Mouse (Mus musculus): ENCODE results near the gene Iscu.

Gene Iscu

DNA sequence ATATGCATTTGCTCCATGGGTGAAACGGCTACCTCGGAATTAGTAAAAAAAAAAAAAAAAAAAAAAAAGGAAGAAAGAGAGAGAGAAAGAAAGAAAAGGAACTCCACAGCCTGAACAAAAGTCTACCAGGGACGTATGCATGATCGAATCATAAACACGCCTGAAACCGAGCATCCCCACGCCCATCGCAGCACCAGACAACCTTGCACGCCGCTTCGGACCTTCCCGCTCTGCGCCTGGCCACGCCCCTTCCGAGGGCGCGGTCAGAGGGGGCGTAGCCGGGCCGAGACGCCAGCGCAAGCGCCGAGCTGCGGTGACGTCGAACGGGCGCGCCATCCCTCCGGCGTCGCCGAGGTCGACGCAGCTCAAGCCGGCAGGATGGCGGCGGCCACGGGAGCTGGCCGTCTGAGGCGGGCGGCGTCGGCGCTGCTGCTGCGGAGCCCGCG, at the start of gene Iscu, which contains the start of gene Sart3:
TSS of gene Iscu (plus strand) at position 299 of the 446 bp plus-strand sequence.
TSS of gene Sart3 (minus strand) at position 61 of the 446 bp plus-strand sequence.
- DNase-seq (ENCODE audit: low spot score in 2 of 2), result peak; percentile 90 to 93

DNA sequence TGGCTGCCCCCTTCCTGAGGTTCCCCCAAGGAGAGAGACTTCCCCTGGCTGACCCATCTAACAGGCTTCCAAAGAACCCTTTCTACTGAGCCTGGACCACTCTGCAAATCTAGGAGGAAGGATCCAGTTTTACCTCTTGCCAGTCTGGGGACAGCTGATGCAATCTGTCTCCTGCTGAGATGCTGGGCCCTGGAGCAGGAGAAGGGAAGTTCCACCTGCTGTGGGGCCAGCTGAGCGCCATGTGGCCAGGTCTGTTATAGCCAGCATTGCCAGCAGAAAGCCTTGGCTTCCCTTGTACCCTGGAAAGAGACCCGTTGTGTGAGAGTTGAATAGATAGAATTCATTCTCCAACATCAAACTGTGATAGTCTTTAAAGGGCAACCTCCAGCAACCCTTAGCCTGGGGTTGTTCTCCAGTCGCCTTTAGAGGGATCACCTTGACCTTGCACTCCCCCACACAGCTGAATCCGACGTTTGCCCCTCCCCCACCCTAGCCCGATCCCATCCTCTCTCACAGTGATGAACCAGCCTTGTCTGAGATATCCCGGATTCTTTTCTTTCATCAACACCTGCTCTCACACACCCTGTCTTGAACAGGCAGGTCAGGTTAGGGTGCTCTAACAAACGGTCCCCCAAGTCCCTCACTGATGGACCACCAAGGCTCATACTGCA, 48.8 kb upstream of the Iscu start:
- DNase-seq (ENCODE audit: low spot score in 2 of 2), result peak in 1 of 2 experiments; percentile 20

DNA sequence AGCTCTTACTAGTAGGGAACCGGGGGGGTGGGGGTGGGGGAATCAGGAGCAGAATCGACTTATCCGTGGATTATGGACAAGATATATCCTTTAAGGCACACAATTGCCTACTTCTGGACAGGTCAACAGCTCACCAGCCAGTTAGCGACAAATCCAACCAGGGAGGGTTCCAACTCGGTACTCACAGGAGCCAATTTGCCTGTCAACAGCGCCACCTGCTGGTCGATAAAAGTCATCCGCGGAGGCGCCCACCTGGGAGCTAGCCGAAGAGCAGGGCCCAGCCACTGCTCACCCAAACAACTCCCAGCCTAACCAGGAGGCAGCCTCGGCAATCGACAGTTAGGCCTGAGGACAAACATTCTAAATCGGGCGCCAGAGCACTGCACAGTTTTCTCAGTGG, 48.1 kb upstream of the Iscu start, which contains the start of gene 1700069L16Rik:
TSS of gene 1700069L16Rik (minus strand) at position 327 of the 400 bp plus-strand sequence.
- DNase-seq (ENCODE audit: low spot score in 2 of 2), result peak; percentile 92

DNA sequence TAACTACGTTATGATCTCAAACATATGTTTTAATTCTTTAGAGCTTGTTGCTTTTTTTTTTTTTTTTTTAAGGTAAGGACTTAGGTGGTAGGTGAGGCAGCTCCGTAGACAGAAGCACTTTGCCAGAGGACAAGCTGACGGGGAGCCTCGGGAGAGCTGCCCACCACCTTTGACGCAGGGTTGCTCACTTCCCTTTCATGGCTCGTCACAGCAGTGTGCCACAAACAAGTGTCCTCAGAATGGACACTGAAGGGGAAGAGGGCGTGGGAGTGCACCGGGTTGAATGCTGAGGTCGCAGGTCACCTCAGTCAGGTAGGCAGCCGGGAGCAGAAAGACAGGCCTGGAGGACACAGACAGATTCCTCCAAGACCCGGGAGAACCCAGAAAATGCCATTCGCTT, 47.1 kb upstream of the Iscu start:
- no peak for DNase-seq (ENCODE audit: low spot score in 2 of 2)

DNA sequence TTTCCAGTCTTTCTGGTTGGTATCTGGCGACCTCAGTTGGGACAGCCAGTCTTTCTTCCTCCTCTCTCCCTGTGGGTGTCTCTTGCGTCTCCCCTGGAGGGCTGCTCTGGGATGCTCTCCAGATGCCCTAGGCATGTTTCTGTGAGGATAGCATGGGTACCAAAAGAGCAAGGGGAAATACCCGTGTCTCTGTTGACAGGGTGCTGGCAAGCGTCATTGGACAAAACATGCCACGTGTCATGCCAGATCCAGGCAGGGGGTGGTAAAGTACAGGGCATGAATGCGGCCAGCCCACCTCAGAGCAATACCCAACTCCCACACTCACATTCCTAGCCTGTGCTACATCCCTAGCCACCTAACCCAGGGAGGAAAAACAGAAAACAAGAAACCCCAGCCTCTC, 45.9 kb upstream of the Iscu start:
- no peak for DNase-seq (ENCODE audit: low spot score in 2 of 2)

DNA sequence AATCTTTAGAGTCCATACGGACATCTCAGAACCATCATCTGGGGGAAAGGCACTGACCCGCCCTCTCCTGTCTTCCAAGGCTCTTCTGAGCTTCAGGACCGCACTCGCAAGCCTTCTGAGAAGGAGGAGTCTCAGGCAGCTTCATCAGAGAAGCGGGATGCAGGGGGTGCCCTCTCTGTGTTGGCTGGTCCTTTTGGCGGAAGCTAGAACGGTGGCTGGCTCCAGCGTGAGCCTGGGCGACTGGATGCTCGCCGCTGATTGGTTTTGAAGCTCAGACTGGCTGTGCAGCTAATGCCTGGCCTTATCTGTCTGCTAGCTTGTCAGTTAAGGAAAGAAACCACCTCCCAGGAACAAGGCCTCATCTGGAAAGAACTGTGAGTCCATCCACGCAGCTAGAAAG, 45.3 kb upstream of the Iscu start:
- no peak for DNase-seq (ENCODE audit: low spot score in 2 of 2)

DNA sequence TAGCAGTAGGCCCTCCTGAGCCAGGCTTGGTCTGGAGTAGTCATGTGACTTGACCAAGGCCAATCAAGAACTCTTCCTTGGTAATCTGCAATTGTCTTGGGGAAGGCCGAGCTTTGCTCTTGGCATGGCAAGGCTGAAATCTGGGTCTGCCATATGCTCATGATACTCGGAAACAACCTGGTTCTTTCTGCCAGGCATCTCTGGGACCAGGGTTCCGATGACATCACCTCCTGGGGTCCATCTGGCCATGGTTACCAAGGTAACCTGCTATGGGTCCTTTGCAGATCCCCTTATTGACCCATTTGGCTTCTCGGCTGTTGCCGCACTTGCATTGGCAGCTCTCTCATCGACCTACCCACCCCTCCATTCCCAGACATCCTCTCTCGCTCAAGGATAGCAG, 44.5 kb upstream of the Iscu start:
- DNase-seq (ENCODE audit: low spot score in 2 of 2), result no peak

DNA sequence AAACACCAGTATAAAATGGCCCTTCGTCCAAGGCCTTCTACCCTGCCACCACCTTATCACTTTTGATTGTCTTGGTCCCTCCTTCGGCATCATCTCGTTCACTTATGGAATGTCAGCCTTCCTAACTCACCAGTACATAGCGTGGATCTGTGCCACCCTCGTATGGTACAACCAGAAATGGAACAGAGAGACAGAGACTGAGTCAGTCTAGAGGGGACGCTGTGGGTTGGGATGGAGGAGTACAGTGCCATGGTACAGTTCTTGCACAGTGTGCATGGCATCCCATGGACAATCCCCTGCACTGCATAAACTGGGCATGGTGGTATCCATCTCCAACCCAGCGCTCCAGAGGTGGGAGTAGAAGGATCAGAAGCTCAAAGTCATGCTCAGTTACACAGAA, 43.9 kb upstream of the Iscu start:
- DNase-seq (ENCODE audit: low spot score in 2 of 2), result no peak

DNA sequence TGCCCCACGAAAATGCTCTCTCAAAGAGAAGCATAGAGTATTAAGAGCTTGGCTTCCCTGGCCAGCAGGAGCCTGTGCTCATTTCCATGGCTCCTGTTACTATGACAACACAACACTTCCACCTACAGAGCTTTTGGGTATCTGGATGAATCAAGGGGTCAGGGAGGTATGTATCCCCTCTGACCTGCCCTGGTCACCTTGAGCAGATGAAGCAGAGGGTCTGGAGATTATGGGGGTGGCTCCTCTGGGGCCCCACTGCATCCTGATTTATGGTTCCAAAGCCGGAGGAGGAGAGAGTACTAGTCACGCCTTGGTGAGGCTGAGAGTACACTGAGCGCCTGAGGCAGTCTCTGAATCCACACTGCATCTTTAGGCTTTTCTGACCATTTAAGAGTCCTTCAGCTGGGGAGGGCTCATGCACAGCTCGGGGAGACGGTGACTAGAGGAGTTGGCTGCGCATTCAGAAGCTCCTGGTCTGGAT, 41.9 kb upstream of the Iscu start:
- peak; percentile 44 to 46 for DNase-seq (ENCODE audit: low spot score in 2 of 2)

DNA sequence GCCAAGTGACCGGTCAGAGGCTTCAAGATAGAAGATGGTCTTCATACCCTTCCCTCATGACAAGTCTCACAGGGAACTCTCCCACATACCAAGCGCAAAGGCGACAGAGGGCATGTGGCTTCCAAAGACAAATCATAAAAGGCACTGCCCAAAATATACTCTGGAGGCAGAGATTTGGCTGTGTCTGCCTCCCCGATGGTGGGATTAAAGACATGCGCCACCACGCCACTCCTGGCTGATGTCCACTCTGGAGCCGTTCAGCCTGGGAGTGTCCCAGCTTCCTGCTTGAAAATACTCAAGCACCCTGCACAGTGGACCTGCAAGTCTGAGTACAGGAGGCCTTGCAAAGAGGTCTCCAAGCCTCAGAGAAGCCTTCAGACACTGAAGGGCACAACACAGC, 41.4 kb upstream of the Iscu start:
- no peak for DNase-seq (ENCODE audit: low spot score in 2 of 2)

DNA sequence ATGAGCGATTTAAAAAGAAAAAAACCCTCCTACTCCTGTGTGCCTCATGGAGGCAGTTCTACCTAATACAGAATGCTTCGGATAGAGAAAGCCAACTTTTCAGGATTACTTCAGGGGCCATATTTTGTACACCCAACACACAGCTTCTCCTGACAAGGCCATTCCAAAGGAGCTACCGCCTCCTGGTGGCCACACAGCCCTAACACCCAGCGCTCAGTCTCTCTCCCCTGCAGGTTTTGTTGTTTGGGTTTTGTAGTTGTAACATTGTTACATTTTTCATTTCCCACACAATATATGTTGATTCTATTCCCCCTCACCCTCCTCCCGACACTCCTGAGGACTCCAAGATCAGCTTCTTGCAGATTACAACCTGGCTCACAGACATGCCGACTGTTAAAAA, 40.4 kb upstream of the Iscu start:
- DNase-seq (ENCODE audit: low spot score in 2 of 2), result peak; percentile 57 to 66

DNA sequence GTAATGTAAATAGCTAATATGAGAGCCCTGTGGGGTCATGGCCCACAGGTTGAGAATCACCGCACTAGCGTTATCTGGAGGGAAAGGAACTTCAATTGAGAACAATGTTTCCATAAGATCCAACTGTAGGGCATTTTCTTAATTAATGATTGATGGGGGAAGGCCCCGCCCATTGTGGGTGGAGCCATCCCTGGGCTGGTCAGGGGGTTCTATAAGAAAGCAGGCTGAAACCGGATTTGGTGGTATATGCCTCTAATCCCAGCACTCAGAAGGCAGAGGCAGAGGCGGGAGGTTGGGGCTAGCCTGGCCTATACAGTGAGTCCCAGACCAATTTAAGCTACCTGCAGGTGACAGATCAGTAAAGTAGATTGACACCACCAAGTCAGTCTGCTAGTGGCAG, 38.2 kb upstream of the Iscu start:
- no peak for DNase-seq (ENCODE audit: low spot score in 2 of 2)

DNA sequence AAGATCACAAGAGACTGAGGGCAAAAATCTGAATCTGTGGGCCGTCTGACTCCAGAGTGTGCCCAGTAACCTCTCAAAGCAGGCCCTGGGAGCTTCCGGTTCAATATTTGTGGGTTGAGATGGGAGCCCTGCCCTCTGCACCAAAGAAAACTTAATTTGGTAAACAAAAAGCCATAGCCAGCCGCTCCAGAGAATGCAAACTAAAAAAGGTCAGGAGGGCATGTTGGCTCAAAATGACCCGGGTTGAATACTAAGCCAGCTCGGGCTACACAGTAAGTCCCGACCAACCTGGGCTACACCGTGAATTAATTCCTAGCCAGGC, 37.6 kb upstream of the Iscu start:
- DNase-seq (ENCODE audit: low spot score in 2 of 2), result no peak

DNA sequence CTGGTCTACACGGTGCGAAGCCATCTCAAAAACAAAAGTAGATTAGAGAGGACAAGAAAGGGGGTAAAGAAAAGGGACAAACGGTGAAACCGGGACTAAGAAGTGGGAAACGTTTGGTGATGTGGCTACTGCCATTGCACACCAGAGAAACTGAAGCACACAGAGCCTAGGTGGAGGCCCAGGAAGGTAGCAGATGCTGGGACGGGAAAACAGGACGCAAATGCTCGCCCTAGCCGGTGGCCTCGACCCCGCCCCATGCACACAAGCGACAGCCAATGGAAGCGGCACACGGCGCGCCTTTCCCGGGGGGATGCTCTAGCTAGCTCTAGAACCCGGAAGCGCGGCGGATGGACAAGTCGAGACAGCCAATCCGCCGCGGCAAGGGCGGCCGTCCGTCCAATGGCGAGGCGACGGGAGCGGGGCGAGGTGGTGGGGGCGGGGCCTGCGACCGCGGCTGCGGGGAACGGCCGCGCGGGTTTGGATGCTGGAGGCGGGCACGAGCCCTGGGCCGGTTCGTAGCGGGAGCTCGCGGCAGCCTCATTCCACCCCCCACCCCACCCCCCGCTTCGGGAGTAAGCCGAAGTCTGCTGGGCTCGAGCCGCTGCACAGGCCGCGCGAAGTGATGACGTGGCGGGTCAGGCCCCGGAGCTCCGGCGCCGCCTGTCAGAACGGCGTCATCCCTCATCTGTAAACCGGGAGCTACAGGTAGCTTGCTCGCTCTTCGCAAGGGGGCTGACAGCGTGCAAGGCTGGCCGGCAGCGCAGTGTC, 37.0 kb upstream of the Iscu start, which contains the start of gene Ficd:
TSS of gene Ficd (plus strand) at position 459 of the 768 bp plus-strand sequence.
- DNase-seq (ENCODE audit: low spot score in 2 of 2), result peak; percentile 89 to 91

DNA sequence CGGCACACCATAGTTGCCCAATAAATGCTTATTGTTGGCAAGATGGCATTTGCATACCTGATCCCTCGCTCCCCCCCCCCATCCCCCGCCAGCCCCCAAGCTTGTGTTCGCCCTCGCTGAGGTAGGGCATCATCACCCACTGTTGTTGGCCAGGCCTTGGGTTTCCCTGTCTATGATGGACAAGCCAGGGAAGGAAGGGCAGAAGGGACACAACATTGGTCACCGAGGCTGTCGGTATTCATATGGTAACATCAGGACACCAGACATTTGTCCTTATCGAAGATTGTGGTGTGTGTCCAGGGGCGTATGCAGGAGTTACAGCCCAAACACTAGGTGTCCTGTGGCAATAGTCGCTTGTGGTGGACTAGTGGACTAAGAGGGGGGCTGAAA, 36.4 kb upstream of the Iscu start:
- DNase-seq (ENCODE audit: low spot score in 2 of 2), result no peak

DNA sequence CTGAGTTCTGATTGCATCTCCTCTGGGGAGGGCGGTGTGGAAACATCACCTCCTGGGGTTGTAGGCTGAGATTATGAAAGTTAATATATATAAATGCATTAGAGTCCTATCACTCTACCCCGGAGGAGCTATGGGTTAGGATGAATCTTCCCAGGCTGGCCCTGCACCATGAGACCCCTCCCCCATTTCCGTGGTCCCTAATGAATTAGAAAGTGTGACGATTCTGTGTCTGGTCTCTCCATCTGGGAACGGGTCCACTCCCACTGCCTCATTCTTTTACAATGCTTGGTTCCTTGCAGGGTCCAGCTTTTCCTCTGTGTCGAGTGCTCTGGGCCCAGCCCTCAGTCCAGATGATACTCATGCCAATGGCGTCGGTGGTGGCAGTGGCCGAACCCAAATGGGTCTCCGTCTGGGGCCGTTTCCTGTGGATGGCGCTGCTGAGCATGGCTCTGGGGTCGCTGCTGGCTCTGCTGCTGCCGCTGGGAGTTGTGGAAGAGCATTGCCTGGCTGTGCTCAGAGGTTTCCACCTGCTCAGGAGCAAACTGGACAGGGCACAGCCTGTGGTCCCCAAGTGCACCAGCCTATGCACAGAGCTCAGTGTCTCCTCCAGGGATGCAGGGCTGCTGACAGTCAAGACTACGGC, 35.9 kb upstream of the Iscu start:
- DNase-seq (ENCODE audit: low spot score in 2 of 2), result no peak

DNA sequence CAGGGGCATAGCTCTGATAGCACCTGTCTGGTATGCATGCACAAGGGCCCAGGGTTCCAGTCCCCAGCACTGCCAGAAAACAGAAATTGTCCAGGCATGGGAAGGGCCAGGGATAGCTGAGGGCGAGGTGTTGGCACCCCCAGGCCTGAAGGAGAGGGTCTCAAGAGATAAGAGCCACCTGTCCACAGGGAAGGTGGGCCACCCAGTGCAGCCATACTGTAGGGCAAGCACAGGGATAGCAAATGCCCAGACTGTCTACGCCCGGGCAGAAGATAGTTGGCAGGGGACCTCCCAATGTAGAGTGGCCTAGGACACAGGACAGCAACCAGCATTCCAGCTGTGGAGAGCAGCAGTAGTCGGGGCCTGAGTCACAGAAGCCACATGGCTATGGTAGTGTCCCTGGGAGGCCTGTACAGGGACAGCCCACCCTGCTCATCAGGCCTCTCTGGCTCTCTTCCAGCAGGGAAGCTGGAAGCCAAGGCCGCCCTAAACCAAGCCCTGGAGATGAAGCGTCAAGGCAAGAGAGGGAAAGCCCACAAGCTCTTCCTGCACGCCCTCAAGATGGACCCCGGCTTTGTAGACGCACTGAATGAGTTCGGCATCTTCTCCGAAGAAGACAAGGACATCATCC, 34.8 kb upstream of the Iscu start:
- DNase-seq (ENCODE audit: low spot score in 2 of 2), result no peak

DNA sequence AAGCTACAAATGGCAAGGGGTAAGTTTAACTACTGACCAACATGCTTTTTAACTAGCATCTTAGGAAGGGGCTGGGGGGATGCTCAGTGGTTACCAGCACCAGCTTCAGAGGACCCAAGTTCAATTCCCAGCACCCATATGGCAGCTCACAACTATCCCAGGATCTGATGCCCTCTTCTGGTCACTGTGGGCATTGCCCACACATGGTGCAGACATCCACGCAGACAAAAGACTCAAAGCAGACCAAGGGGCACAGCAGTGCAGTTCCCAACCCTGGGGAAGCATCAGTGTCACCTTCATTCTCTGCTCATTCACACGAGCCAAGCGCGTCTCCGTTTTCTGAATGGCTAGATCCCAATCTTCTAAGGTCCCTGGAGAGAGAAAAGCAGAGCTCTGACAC, 24.9 kb upstream of the Iscu start:
- no peak for DNase-seq (ENCODE audit: low spot score in 2 of 2)

DNA sequence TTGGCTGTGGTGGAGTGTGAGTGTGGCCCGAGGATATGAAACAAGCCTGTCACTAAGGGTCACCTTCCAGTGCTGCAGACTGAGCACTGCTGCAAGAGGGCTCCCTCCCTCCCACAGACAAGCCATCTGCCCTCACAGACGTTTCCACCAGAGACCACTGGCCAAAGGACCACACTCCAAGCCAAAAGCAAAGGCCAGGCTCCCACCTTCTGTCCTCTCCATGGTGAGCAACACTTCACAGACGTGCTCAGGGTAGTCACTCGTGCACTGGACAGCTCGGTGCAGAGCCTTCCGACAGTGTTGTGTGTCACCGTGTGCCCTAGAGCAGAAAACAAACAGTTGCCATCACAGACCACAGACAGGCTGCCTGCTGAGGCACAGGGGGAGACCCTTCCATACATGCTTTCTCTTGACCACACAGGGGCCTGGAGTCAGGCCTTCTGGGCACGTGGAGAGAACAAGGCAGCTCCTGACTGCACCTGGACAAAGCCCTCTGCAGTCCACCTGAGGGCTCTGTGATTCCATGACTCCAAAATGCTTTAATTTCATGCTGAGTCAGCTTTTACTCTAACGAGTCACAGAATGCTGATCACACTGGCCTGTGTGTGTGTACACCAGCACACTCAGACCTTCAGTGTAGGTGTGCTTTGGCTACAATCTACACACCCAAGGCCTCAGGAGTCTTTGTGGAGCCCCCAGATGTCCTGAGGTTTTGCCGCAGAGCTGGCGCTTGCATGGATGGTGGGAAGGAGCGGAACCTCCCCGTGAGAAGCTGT, 23.8 kb upstream of the Iscu start:
- DNase-seq (ENCODE audit: low spot score in 2 of 2), result no peak

DNA sequence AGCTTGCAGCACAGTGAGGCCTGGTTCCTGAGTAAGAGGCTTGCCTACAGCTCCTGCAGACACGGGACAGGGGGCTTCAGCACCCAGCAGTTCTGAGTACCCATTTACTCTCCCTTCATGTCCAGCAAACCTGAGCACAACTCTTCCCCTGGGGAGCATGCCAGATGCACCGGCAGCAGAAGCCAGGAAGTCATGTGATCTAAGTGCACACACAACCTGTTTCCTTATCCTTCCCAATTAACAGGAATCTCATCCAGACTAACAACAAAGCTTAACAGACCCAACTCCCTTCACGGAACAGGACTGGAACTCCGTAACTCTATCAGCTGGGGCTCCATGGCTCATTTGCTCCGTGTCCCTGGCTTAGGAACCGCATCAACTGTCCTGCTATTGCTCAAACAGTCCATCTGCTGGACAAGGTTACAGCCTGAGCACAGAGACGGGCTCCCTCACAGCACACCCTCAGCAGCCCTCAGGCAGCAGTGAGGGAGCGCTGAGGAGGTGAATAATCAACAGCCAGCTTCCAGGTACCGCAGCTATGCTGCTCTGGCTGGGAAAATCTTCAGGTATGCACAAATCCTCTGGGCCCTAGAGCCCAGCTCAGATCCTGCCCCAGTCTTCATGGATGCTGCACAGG, 20.9 kb upstream of the Iscu start:
- DNase-seq (ENCODE audit: low spot score in 2 of 2), result no peak
